Mouse (Mus musculus) erythroblast, embryonic 14.5 days (primary cell): ENCODE measurements at regions not wholly inside any gene's neighbourhood (a gene's known extent, or its start where the extent isn't known, plus 50 kb on each side); places are given as distances from the start of the nearest gene placed in this dataset.

ENCODE experiments used
- GATA1 ChIP-seq: IDR thresholded peaks from 2 replicates; pipeline ENCODE4 v1.6.1; 2012; ENCODE audit warnings: low read length, inconsistent platforms, mixed read lengths
- TAL1 ChIP-seq: IDR thresholded peaks from 3 replicates; pipeline ENCODE4 v1.6.1; 2012; ENCODE audit warnings: low read length, inconsistent platforms, mixed read lengths

DNA sequence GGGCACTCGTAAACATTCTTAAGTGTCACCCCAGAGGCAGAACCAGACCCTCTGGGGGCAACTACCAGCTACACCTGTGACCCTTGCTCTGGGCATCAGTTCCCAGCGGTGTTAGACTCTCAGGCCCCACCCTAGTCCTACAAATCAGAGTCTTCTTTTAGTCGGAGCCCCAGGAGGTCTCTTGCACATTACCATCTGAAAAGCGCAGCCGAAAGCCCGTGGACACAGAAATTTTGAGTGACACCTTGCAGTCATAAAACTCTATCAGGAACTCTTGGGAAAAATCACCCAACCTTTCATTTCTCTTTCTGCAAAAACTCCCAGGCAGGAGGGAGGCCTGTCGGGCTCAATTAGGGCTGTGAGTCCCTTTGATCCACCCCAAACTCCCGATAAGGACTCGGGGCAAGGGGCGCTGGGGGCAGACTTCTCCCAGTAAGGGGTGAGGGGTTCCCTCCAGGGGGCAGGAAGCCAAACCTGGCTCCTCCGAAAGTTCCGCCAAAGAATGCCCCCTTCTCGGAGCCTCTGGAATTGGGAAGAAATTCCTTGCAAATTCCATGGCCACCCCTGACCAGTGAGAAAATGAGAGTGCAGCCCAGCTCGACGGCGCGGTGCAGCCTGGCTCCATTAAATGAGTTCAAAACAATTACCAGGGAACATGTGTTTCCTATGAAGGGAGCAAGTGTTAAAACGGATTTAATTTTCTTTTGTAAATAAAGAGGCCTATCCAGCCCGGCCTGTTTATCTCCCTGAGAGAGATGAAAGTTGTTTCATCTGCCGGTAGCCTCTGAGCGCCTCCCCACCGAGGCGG, 71.2 kb upstream of the Stx18 start:
- TF ChIP-seq GATA1 (no peak), TAL1 (no peak)
